Mouse (Mus musculus) kidney, adult 2 months (tissue): ENCODE data around the gene Bhlha9.

Experiments used
- CTCF ChIP-seq: fragments of 200-500 bp; conservative IDR thresholded peaks from 2 replicates; pipeline ENCODE4 v1.5.1; 2011; ENCODE audit warnings: low read depth, mild to moderate bottlenecking, control low read depth, low read length, moderate library complexity, mixed read lengths; ENCODE audit not compliant: insufficient read depth, insufficient read length
- POLR2A ChIP-seq: fragments of 200-500 bp; IDR thresholded peaks from one replicate; pipeline ENCODE4 v1.6.1; 2011; ENCODE audit warnings: low read depth, low read length, control low read depth

DNA sequence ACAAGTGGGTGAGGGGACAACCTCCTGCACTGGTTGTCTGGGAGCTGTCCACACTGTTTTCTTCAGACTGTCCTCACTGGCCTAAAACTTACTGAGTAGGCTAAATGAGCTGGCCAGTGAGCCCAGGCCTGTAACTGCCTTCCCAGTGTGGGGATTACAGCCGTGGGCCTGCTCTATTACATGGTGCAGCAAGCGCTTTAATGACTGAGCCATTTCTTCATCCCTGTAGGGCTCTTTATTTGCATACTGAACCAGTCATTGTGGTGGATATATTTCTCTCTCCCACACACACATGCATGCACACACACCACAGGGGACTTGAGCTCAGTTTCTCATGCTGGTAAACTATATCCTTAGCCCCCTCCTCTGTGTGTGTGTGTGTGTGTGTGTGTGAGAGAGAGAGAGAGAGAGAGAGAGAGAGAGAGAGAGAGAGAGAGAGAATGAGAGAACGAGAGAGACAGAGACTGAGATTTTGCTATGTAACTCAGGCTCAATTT, 19.4 kb upstream of the Bhlha9 start:
- no peak for TF ChIP-seq CTCF
- no peak for TF ChIP-seq POLR2A
